Mouse (Mus musculus) limb, embryonic 13.5 days (tissue): ENCODE measurements around the gene Nkd1. TPM values are rescaled to one million over a fixed set of nuclear protein-coding genes. Genes with fewer than 3 reads are reported as not detected.

Source experiments
- ATAC-seq: fragments of 200-750 bp; cut with Nextera tagmentation; 2 replicates; pipeline ENCODE4 v1.8.0; 2017; ENCODE audit warnings: low read depth, moderate number of reproducible peaks, moderate TSS enrichment; ENCODE audit not compliant: low FRiP score
- H3K27ac ChIP-seq: fragments of 300-500 bp; sonication (generic); 2 replicates; pipeline ENCODE4 v1.5.1; 2015; ENCODE audit warnings: inconsistent platforms, mild to moderate bottlenecking, moderate library complexity
- H3K27me3 ChIP-seq: fragments of 300-500 bp; sonication (generic); 2 replicates; pipeline ENCODE4 v1.6.1; 2015; ENCODE audit warnings: mild to moderate bottlenecking, inconsistent platforms
- H3K36me3 ChIP-seq: fragments of 300-500 bp; sonication (generic); 2 replicates; pipeline ENCODE4 v1.6.1; 2015; ENCODE audit warnings: inconsistent platforms, mild to moderate bottlenecking, moderate library complexity
- H3K4me1 ChIP-seq: fragments of 300-500 bp; sonication (generic); 2 replicates; pipeline ENCODE4 v1.6.1; 2015; ENCODE audit warnings: inconsistent platforms
- H3K4me2 ChIP-seq: fragments of 300-500 bp; sonication (generic); replicated peaks from 2 replicates; pipeline ENCODE4 v1.6.1; 2015; ENCODE audit warnings: inconsistent platforms, mild to moderate bottlenecking, moderate library complexity
- H3K4me3 ChIP-seq: fragments of 300-500 bp; sonication (generic); 2 replicates; pipeline ENCODE4 v1.5.1; 2015; ENCODE audit warnings: moderate library complexity, mild to moderate bottlenecking, inconsistent platforms
- H3K9ac ChIP-seq: fragments of 300-500 bp; sonication (generic); 2 replicates; pipeline ENCODE4 v1.6.1; 2015; ENCODE audit warnings: mild to moderate bottlenecking, inconsistent platforms
- H3K9me3 ChIP-seq: fragments of 300-500 bp; sonication (generic); 2 replicates; pipeline ENCODE4 v1.6.1; 2016; ENCODE audit warnings: inconsistent platforms
- WGBS: fragments of 180-500 bp; shearing (Covaris S2); methylation state at CpG from one replicate; pipeline ENCODE4 v1.1.7; 2015; 5-methylcytosine and 5-hydroxymethylcytosine counted together
- polyA plus RNA-seq: library from polyadenylated mRNA; unstranded; fragments of >200 nt; fragmentation: Nextera tagmentation; extraction: Ambion mirVana; gene quantifications from 2 replicates; pipeline ENCODE4 v1.2.1, GENCODE M21; 2015

The Nkd1 gene
- polyA plus RNA-seq, 1 experiment from 2014 or later: 64.2 TPM

GRCm38 (mm10) chr8:88539963-88540362 is 18.8 kb downstream of the Nkd1 start:
- no peak overlapping the region for H3K4me3 ChIP-seq
- no peaks in the 10 kb centered on the region for H3K9me3 ChIP-seq
- H3K27ac ChIP-seq: no peak overlapping the region
- WGBS: 83% methylated on average over 4 of the region's 4 CpGs
- peaks cover 42% of the 10 kb centered on the region for H3K36me3 ChIP-seq
- ATAC-seq: no peak
- H3K4me1 ChIP-seq: peaks cover 34% of the 10 kb centered on the region
- H3K9ac ChIP-seq: no peak overlapping the region
- no peaks in the 10 kb centered on the region for H3K27me3 ChIP-seq
- H3K4me2 ChIP-seq: no peak overlapping the region

- no peak overlapping the region for H3K27ac ChIP-seq
- H3K4me1 ChIP-seq: peaks cover 45% of the 10 kb centered on the region
- no peaks in the 10 kb centered on the region for H3K27me3 ChIP-seq
- peaks cover 35% of the 10 kb centered on the region for H3K36me3 ChIP-seq
- no peak overlapping the region for H3K9ac ChIP-seq
- no peak overlapping the region for H3K4me3 ChIP-seq
- H3K9me3 ChIP-seq: no peaks in the 10 kb centered on the region
- no peak overlapping the region for H3K4me2 ChIP-seq
- no peak for ATAC-seq
- 86% methylated on average over 9 of the region's 9 CpGs for WGBS
Measured at GRCm38 (mm10) chr8:88542596-88543213, 21.6 kb downstream of the Nkd1 start.

GRCm38 (mm10) chr8:88544677-88545076 is 23.5 kb downstream of the Nkd1 start:
- 41% methylated on average over 4 of the region's 4 CpGs for WGBS
- no peaks in the 10 kb centered on the region for H3K27me3 ChIP-seq
- peak overlapping the region; percentile 67; the same call in 1 of the 2 replicates for H3K27ac ChIP-seq
- H3K9ac ChIP-seq: no peak overlapping the region
- H3K36me3 ChIP-seq: peaks cover 34% of the 10 kb centered on the region
- H3K4me1 ChIP-seq: peaks cover 39% of the 10 kb centered on the region
- H3K9me3 ChIP-seq: peaks cover 9% of the 10 kb centered on the region
- ATAC-seq: peak; percentile 34; the same call in 1 of the 2 replicates
- 0 out of 2 replicates have a peak overlapping the region, but pooled peaks have one; percentile 16 for H3K4me2 ChIP-seq
- H3K4me3 ChIP-seq: no peak overlapping the region

GRCm38 (mm10) chr8:88545441-88545840 is 24.3 kb downstream of the Nkd1 start:
- H3K4me2 ChIP-seq: peak overlapping the region; percentile 45
- no peaks in the 10 kb centered on the region for H3K27me3 ChIP-seq
- H3K4me1 ChIP-seq: peaks cover 39% of the 10 kb centered on the region
- 95% methylated on average over 7 of the region's 7 CpGs for WGBS
- no peak overlapping the region for H3K9ac ChIP-seq
- H3K9me3 ChIP-seq: peaks cover 9% of the 10 kb centered on the region
- no peak overlapping the region for H3K4me3 ChIP-seq
- H3K36me3 ChIP-seq: peaks cover 29% of the 10 kb centered on the region
- H3K27ac ChIP-seq: peak overlapping the region; percentile 93
- no peak for ATAC-seq

GRCm38 (mm10) chr8:88546032-88546732 is 25.0 kb downstream of the Nkd1 start:
- Histone ChIP-seq H3K9ac (no peak overlapping the region), H3K4me3 (no peak overlapping the region), H3K4me1 (peaks cover 39% of the 10 kb centered on the region), H3K9me3 (peaks cover 9% of the 10 kb centered on the region), H3K27ac (peak overlapping the region; percentile 93), H3K36me3 (peaks cover 27% of the 10 kb centered on the region), H3K4me2 (peak overlapping the region; percentile 45), H3K27me3 (no peaks in the 10 kb centered on the region)
- WGBS: 17% methylated on average over 18 of the region's 18 CpGs
- peak; percentile 88 for ATAC-seq

- no peaks in the 10 kb centered on the region for H3K9me3 ChIP-seq
- H3K4me1 ChIP-seq: peaks cover 15% of the 10 kb centered on the region; the same call in 1 of the 2 replicates
- peaks cover 29% of the 10 kb centered on the region for H3K36me3 ChIP-seq
- peak overlapping the region; percentile 25; the same call in 1 of the 2 replicates for H3K9ac ChIP-seq
- no peak overlapping the region for H3K4me3 ChIP-seq
- no peak overlapping the region for H3K4me2 ChIP-seq
- no peaks in the 10 kb centered on the region for H3K27me3 ChIP-seq
- ATAC-seq: peak; percentile 49
- 60% methylated on average over 4 of the region's 4 CpGs for WGBS
- H3K27ac ChIP-seq: no peak overlapping the region; the same call in 1 of the 2 replicates
Measured at GRCm38 (mm10) chr8:88555669-88556068, 34.5 kb downstream of the Nkd1 start.

- no peak overlapping the region for H3K4me3 ChIP-seq
- ATAC-seq: no peak
- no peak overlapping the region for H3K9ac ChIP-seq
- H3K36me3 ChIP-seq: peaks cover 21% of the 10 kb centered on the region
- H3K4me1 ChIP-seq: peaks cover 45% of the 10 kb centered on the region
- H3K27ac ChIP-seq: no peak overlapping the region
- no peaks in the 10 kb centered on the region for H3K9me3 ChIP-seq
- 87% methylated on average over 6 of the region's 6 CpGs for WGBS
- no peaks in the 10 kb centered on the region for H3K27me3 ChIP-seq
- no peak overlapping the region for H3K4me2 ChIP-seq
Measured at GRCm38 (mm10) chr8:88559985-88560473, 38.9 kb downstream of the Nkd1 start.

GRCm38 (mm10) chr8:88561402-88561801 is 40.2 kb downstream of the Nkd1 start:
- no peak overlapping the region for H3K9ac ChIP-seq
- peaks cover 10% of the 10 kb centered on the region for H3K36me3 ChIP-seq
- H3K4me1 ChIP-seq: peaks cover 48% of the 10 kb centered on the region
- WGBS: 57% methylated on average over 3 of the region's 3 CpGs
- H3K27ac ChIP-seq: no peak overlapping the region
- H3K4me2 ChIP-seq: no peak overlapping the region
- ATAC-seq: no peak
- no peaks in the 10 kb centered on the region for H3K27me3 ChIP-seq
- no peaks in the 10 kb centered on the region for H3K9me3 ChIP-seq
- H3K4me3 ChIP-seq: no peak overlapping the region

GRCm38 (mm10) chr8:88564256-88564903 is 43.2 kb downstream of the Nkd1 start:
- no peak overlapping the region for H3K4me2 ChIP-seq
- ATAC-seq: no peak
- peaks cover 5% of the 10 kb centered on the region; the same call in 1 of the 2 replicates for H3K36me3 ChIP-seq
- H3K27ac ChIP-seq: peak overlapping the region; percentile 22; the same call in 1 of the 2 replicates
- no peak overlapping the region for H3K4me3 ChIP-seq
- 61% methylated on average over 11 of the region's 11 CpGs for WGBS
- peaks cover 78% of the 10 kb centered on the region for H3K4me1 ChIP-seq
- H3K9ac ChIP-seq: no peak overlapping the region
- H3K27me3 ChIP-seq: no peaks in the 10 kb centered on the region
- H3K9me3 ChIP-seq: no peaks in the 10 kb centered on the region

GRCm38 (mm10) chr8:88566119-88566518 is 45.0 kb downstream of the Nkd1 start:
- Histone ChIP-seq H3K36me3 (no peaks in the 10 kb centered on the region), H3K9me3 (no peaks in the 10 kb centered on the region), H3K4me3 (no peak overlapping the region), H3K4me2 (no peak overlapping the region), H3K9ac (no peak overlapping the region), H3K27me3 (no peaks in the 10 kb centered on the region), H3K4me1 (peaks cover 88% of the 10 kb centered on the region), H3K27ac (no peak overlapping the region)
- no peak for ATAC-seq
- 76% methylated on average over 4 of the region's 4 CpGs for WGBS

GRCm38 (mm10) chr8:88567314-88568121 is 46.4 kb downstream of the Nkd1 start:
- Histone ChIP-seq H3K27ac (peak overlapping the region; percentile 87), H3K9ac (no peak overlapping the region), H3K36me3 (no peaks in the 10 kb centered on the region), H3K9me3 (no peaks in the 10 kb centered on the region), H3K4me2 (no peak overlapping the region), H3K4me1 (peaks cover 94% of the 10 kb centered on the region), H3K27me3 (no peaks in the 10 kb centered on the region), H3K4me3 (no peak overlapping the region)
- no peak for ATAC-seq
- WGBS: 47% methylated on average over 13 of the region's 13 CpGs
